Mouse (Mus musculus) stomach, embryonic 14.5 days (tissue): Measurements from ENCODE around the gene Immt. TPM values are rescaled to one million over a fixed set of nuclear protein-coding genes. Genes with fewer than 3 reads are reported as not detected.

Source experiments
- ATAC-seq: fragments of 200-750 bp; cut with Nextera tagmentation; 2 replicates; pipeline ENCODE4 v1.8.0; 2017; ENCODE audit warnings: low read depth, moderate TSS enrichment; ENCODE audit not compliant: insufficient number of reproducible peaks, insufficient read depth, low FRiP score
- H3K27ac ChIP-seq: fragments of 300-500 bp; sonication (generic); 2 replicates; pipeline ENCODE4 v1.5.1; 2014; ENCODE audit warnings: mild to moderate bottlenecking, low read length, moderate library complexity, mixed read lengths
- H3K27me3 ChIP-seq: fragments of 300-500 bp; sonication (generic); 2 replicates; pipeline ENCODE4 v1.6.1; 2014; ENCODE audit warnings: low read length, control low read depth, mixed read lengths; ENCODE audit not compliant: control insufficient read depth, insufficient read depth
- H3K36me3 ChIP-seq: fragments of 300-500 bp; sonication (generic); 2 replicates; pipeline ENCODE4 v1.6.1; 2014; ENCODE audit warnings: mild to moderate bottlenecking, control low read depth, low read length, moderate library complexity, mixed read lengths; ENCODE audit not compliant: control insufficient read depth, insufficient read depth
- H3K4me1 ChIP-seq: fragments of 300-500 bp; sonication (generic); 2 replicates; pipeline ENCODE4 v1.6.1; 2014; ENCODE audit warnings: low read length, control low read depth, mixed read lengths; ENCODE audit not compliant: control insufficient read depth, insufficient read depth
- H3K4me2 ChIP-seq: fragments of 300-500 bp; sonication (generic); replicated peaks from 2 replicates; pipeline ENCODE4 v1.6.1; 2014; ENCODE audit warnings: low read depth, low read length, control low read depth
- H3K4me3 ChIP-seq: fragments of 300-500 bp; sonication (generic); 2 replicates; pipeline ENCODE4 v1.5.1; 2014; ENCODE audit warnings: low read depth, low read length, control low read depth
- H3K9ac ChIP-seq: fragments of 300-500 bp; sonication (generic); replicated peaks from 2 replicates; pipeline ENCODE4 v1.6.1; 2014; ENCODE audit warnings: low read depth, mild to moderate bottlenecking, control low read depth, low read length, moderate library complexity, mixed read lengths
- H3K9me3 ChIP-seq: fragments of 300-500 bp; sonication (generic); 2 replicates; pipeline ENCODE4 v1.6.1; 2016; ENCODE audit warnings: low read depth, low read length, control low read depth; ENCODE audit not compliant: control insufficient read depth
- WGBS: fragments of 180-500 bp; shearing (Covaris S2); extraction: QIAGEN DNeasy Blood & Tissue Kit; methylation state at CpG from one replicate; pipeline ENCODE4 v1.1.7; 2014; 5-methylcytosine and 5-hydroxymethylcytosine counted together
- polyA plus RNA-seq: library from polyadenylated mRNA; unstranded; fragments of >200 nt; fragmentation: Nextera tagmentation; extraction: Ambion mirVana; gene quantifications from 2 replicates; pipeline ENCODE4 v1.2.1, GENCODE M21; 2014

Gene Immt
- polyA plus RNA-seq, 1 experiment from 2014 or later, result 185 TPM

- H3K4me3 ChIP-seq, result no peak overlapping the region
- H3K27me3 ChIP-seq, result no peaks in the 10 kb centered on the region
- no peaks in the 10 kb centered on the region for H3K9me3 ChIP-seq
- H3K4me1 ChIP-seq, result peaks cover 5% of the 10 kb centered on the region
- peak; percentile 83 for ATAC-seq
- 27% methylated on average over 12 of the region's 12 CpGs for WGBS
- no peak overlapping the region for H3K27ac ChIP-seq
- no peak overlapping the region for H3K9ac ChIP-seq
- no peaks in the 10 kb centered on the region for H3K36me3 ChIP-seq
- H3K4me2 ChIP-seq, result no peak overlapping the region
These were observed 26.9 kb upstream of the Immt start for GRCm38 (mm10) chr6:71804061-71804829.

GRCm38 (mm10) chr6:71806713-71807112 lies 24.4 kb upstream of the Immt start:
- Histone ChIP-seq H3K4me2 (no peak overlapping the region), H3K4me1 (peaks cover 10% of the 10 kb centered on the region), H3K4me3 (no peak overlapping the region), H3K27ac (no peak overlapping the region), H3K9ac (no peak overlapping the region), H3K27me3 (no peaks in the 10 kb centered on the region), H3K36me3 (no peaks in the 10 kb centered on the region), H3K9me3 (no peaks in the 10 kb centered on the region)
- WGBS, result 64% methylated on average over 1 of the region's 1 CpGs
- ATAC-seq, result no peak

GRCm38 (mm10) chr6:71809890-71810289 lies 21.2 kb upstream of the Immt start:
- H3K27me3 ChIP-seq, result no peaks in the 10 kb centered on the region
- H3K4me2 ChIP-seq, result no peak overlapping the region
- no peak for ATAC-seq
- WGBS, result 45% methylated on average over 9 of the region's 9 CpGs
- H3K9ac ChIP-seq, result no peak overlapping the region
- no peak overlapping the region for H3K4me3 ChIP-seq
- H3K36me3 ChIP-seq, result no peaks in the 10 kb centered on the region; the same call in 1 of the 2 replicates
- H3K27ac ChIP-seq, result no peak overlapping the region
- no peaks in the 10 kb centered on the region for H3K9me3 ChIP-seq
- peaks cover 10% of the 10 kb centered on the region for H3K4me1 ChIP-seq

- no peak overlapping the region for H3K9ac ChIP-seq
- no peak overlapping the region for H3K4me3 ChIP-seq
- H3K27ac ChIP-seq, result no peak overlapping the region
- peaks cover 10% of the 10 kb centered on the region for H3K4me1 ChIP-seq
- H3K9me3 ChIP-seq, result no peaks in the 10 kb centered on the region
- H3K4me2 ChIP-seq, result no peak overlapping the region
- ATAC-seq, result no peak
- no peaks in the 10 kb centered on the region for H3K27me3 ChIP-seq
- WGBS, result 82% methylated on average over 2 of the region's 2 CpGs
- H3K36me3 ChIP-seq, result peaks cover 23% of the 10 kb centered on the region
These were observed 18.3 kb upstream of the Immt start for GRCm38 (mm10) chr6:71812820-71813219.

GRCm38 (mm10) chr6:71819764-71820292 lies 11.3 kb upstream of the Immt start:
- ATAC-seq, result no peak
- Histone ChIP-seq H3K4me3 (no peak overlapping the region), H3K9ac (no peak overlapping the region), H3K27me3 (no peaks in the 10 kb centered on the region), H3K27ac (no peak overlapping the region), H3K9me3 (no peaks in the 10 kb centered on the region), H3K4me1 (0 out of 2 replicates have a peak, but pooled peaks cover 6% of the 10 kb centered on the region), H3K4me2 (no peak overlapping the region), H3K36me3 (peaks cover 30% of the 10 kb centered on the region)
- 89% methylated on average over 5 of the region's 5 CpGs for WGBS

- H3K4me3 ChIP-seq, result peak overlapping the region; percentile 75
- H3K9ac ChIP-seq, result peak overlapping the region; percentile 52
- 1% methylated on average over 7 of the region's 7 CpGs for WGBS
- H3K4me2 ChIP-seq, result peak overlapping the region; percentile 73
- H3K36me3 ChIP-seq, result peaks cover 4% of the 10 kb centered on the region
- no peaks in the 10 kb centered on the region for H3K9me3 ChIP-seq
- peak; percentile 34; the same call in 1 of the 2 replicates for ATAC-seq
- H3K27me3 ChIP-seq, result no peaks in the 10 kb centered on the region
- 0 out of 2 replicates have a peak, but pooled peaks cover 6% of the 10 kb centered on the region for H3K4me1 ChIP-seq
- 0 out of 2 replicates have a peak overlapping the region, but pooled peaks have one; percentile 6 for H3K27ac ChIP-seq
These were observed 8.0 kb upstream of the Immt start for GRCm38 (mm10) chr6:71823085-71823484.

GRCm38 (mm10) chr6:71823488-71823887 lies 7.6 kb upstream of the Immt start:
- H3K9me3 ChIP-seq, result no peaks in the 10 kb centered on the region
- H3K4me3 ChIP-seq, result peak overlapping the region; percentile 75
- peak overlapping the region; percentile 52 for H3K9ac ChIP-seq
- H3K36me3 ChIP-seq, result peaks cover under 1% of the 10 kb centered on the region; the same call in 1 of the 2 replicates
- H3K27ac ChIP-seq, result 0 out of 2 replicates have a peak overlapping the region, but pooled peaks have one; percentile 6
- peak overlapping the region; percentile 73 for H3K4me2 ChIP-seq
- no peaks in the 10 kb centered on the region for H3K27me3 ChIP-seq
- WGBS, result under 1% methylated on average over 19 of the region's 19 CpGs
- peak; percentile 92 for ATAC-seq
- 0 out of 2 replicates have a peak, but pooled peaks cover 6% of the 10 kb centered on the region for H3K4me1 ChIP-seq

- peak overlapping the region; percentile 73 for H3K4me2 ChIP-seq
- 24% methylated on average over 3 of the region's 3 CpGs for WGBS
- peak overlapping the region; percentile 75 for H3K4me3 ChIP-seq
- no peak; the same call in 1 of the 2 replicates for ATAC-seq
- H3K4me1 ChIP-seq, result 0 out of 2 replicates have a peak, but pooled peaks cover 6% of the 10 kb centered on the region
- H3K27me3 ChIP-seq, result no peaks in the 10 kb centered on the region
- peak overlapping the region; percentile 52; the same call in 1 of the 2 replicates for H3K9ac ChIP-seq
- H3K27ac ChIP-seq, result no peak overlapping the region
- no peaks in the 10 kb centered on the region for H3K9me3 ChIP-seq
- H3K36me3 ChIP-seq, result no peaks in the 10 kb centered on the region
These were observed 7.2 kb upstream of the Immt start for GRCm38 (mm10) chr6:71823961-71824360.
